Mouse (Mus musculus) c-Kit-negative CD71-positive TER-119-positive erythroid progenitor cells, embryonic 14.5 days (primary cell): ENCODE data around the gene Gm21773.
"Not testable (repeated sequence)": the region's sequence is repeated elsewhere in the genome, so short reads cannot be mapped to it uniquely, and the experiment has no call there.

ENCODE experiments used
- DNase-seq: peaks from one replicate; pipeline ENCODE4 v3.0.0-alpha.2; 2013; ENCODE audit warnings: low read depth, low spot score

Gm21773 gene

DNA sequence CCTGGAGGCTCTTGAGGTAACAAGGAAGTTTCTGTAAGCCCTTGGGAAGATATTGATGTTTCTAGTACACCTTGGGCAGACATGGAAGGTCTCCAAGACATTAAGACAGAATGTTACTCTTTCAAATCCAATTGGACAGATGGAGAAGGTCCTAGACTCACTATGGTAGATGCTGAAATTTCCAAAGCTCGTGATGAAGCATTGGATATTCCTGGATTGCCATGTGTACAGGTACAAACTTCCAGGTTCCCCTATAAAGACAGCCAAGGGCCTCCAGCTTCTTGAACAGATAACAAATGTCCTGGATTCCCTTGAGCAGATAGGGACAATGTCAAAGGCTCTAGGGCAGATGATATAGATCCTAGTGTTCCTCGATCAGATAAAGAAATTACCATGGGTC is at the start of gene Gm21773:
Gm21773 (minus strand) TSS at position 101 of the 400 bp plus-strand sequence.
- DNase-seq, result not testable (repeated sequence)
